Mouse (Mus musculus): ENCODE measurements at regions not wholly inside any gene's neighbourhood (a gene's known extent, or its start where the extent isn't known, plus 50 kb on each side); places are given as distances from the start of the nearest gene placed in this dataset.
"Not testable (repeated sequence)": the region's sequence is repeated elsewhere in the genome, so short reads cannot be mapped to it uniquely, and the experiment has no call there.

- no peak overlapping the region for H3K4me3 ChIP-seq (ENCODE audit: insufficient read depth, low read depth, low read length)
- H3K4me1 ChIP-seq (ENCODE audit: control insufficient read depth, insufficient read depth, insufficient read length, low read length): no peaks in the 10 kb centered on the region
- H3K27ac ChIP-seq (replicated peaks; ENCODE audit: low read depth, low read length): no peak overlapping the region
These were observed 166.9 kb downstream of the Pcdh18 start for GRCm38 (mm10) chr3:49590234-49590633.

- H3K27ac ChIP-seq (replicated peaks; ENCODE audit: low read depth, low read length): no peak overlapping the region
- no peak overlapping the region for H3K4me3 ChIP-seq (ENCODE audit: insufficient read depth, low read depth, low read length)
- no peaks in the 10 kb centered on the region for H3K4me1 ChIP-seq (ENCODE audit: control insufficient read depth, insufficient read depth, insufficient read length, low read length)
These were observed 170.5 kb downstream of the Pcdh18 start for GRCm38 (mm10) chr3:49586531-49587168.

GRCm38 (mm10) chr3:49585962-49586361 is 171.2 kb downstream of the Pcdh18 start:
- not testable (repeated sequence) for H3K27ac ChIP-seq (replicated peaks; ENCODE audit: low read depth, low read length); H3K4me1 ChIP-seq (ENCODE audit: control insufficient read depth, insufficient read depth, insufficient read length, low read length); H3K4me3 ChIP-seq (ENCODE audit: insufficient read depth, low read depth, low read length)

GRCm38 (mm10) chr3:49566769-49567729 is 190.1 kb downstream of the Pcdh18 start:
- Histone ChIP-seq H3K27ac (replicated peaks; ENCODE audit: low read depth, low read length) (no peak overlapping the region), H3K4me1 (ENCODE audit: control insufficient read depth, insufficient read depth, insufficient read length, low read length) (no peaks in the 10 kb centered on the region), H3K4me3 (ENCODE audit: insufficient read depth, low read depth, low read length) (no peak overlapping the region)

GRCm38 (mm10) chr3:49527642-49528041 is 229.5 kb downstream of the Pcdh18 start:
- Histone ChIP-seq H3K4me3 (ENCODE audit: insufficient read depth, low read depth, low read length) (no peak overlapping the region), H3K27ac (replicated peaks; ENCODE audit: low read depth, low read length) (no peak overlapping the region), H3K4me1 (ENCODE audit: control insufficient read depth, insufficient read depth, insufficient read length, low read length) (no peaks in the 10 kb centered on the region)

GRCm38 (mm10) chr3:49520088-49520487 is 237.0 kb downstream of the Pcdh18 start:
- H3K27ac ChIP-seq (replicated peaks; ENCODE audit: low read depth, low read length): no peak overlapping the region
- no peaks in the 10 kb centered on the region for H3K4me1 ChIP-seq (ENCODE audit: control insufficient read depth, insufficient read depth, insufficient read length, low read length)
- no peak overlapping the region for H3K4me3 ChIP-seq (ENCODE audit: insufficient read depth, low read depth, low read length)

- no peak overlapping the region for H3K27ac ChIP-seq (replicated peaks; ENCODE audit: low read depth, low read length)
- no peaks in the 10 kb centered on the region for H3K4me1 ChIP-seq (ENCODE audit: control insufficient read depth, insufficient read depth, insufficient read length, low read length)
- H3K4me3 ChIP-seq (ENCODE audit: insufficient read depth, low read depth, low read length): no peak overlapping the region
These were observed 252.5 kb downstream of the Pcdh18 start for GRCm38 (mm10) chr3:49504581-49504980.

- H3K27ac ChIP-seq (replicated peaks; ENCODE audit: low read depth, low read length): no peak overlapping the region
- no peak overlapping the region for H3K4me3 ChIP-seq (ENCODE audit: insufficient read depth, low read depth, low read length)
- no peaks in the 10 kb centered on the region for H3K4me1 ChIP-seq (ENCODE audit: control insufficient read depth, insufficient read depth, insufficient read length, low read length)
These were observed 254.8 kb downstream of the Pcdh18 start for GRCm38 (mm10) chr3:49502351-49502750.

GRCm38 (mm10) chr3:49485105-49485504 is 272.0 kb downstream of the Pcdh18 start:
- H3K4me1 ChIP-seq (ENCODE audit: control insufficient read depth, insufficient read depth, insufficient read length, low read length): no peaks in the 10 kb centered on the region
- H3K4me3 ChIP-seq (ENCODE audit: insufficient read depth, low read depth, low read length): no peak overlapping the region
- H3K27ac ChIP-seq (replicated peaks; ENCODE audit: low read depth, low read length): no peak overlapping the region
